Mouse (Mus musculus): ENCODE results near the gene Raver2.

The Raver2 gene

DNA sequence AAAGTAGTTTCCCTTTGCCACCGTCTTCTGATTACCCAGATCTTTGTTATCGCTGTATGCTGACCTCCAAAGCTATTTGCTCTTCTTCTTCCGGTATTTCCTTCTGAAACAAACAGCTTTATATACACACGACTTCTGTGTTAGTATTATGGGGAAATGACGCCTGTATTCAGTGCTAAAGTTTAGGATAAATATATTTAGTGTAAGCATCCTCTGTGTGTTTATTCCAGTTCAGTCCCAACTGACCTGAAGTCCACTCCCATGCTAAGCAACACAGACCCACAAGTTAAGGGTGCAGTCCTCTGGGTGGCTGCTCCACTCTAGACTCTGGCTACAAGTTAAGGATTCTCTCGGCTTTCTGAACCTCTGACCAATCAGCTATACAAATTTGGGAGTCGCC lies 52.2 kb downstream of the Raver2 start:
- DNase-seq, result peak; percentile 64

GRCm38 (mm10) chr4:101135013-101135412 lies 66.2 kb downstream of the Raver2 start:
- DNase-seq, result no peak

GRCm38 (mm10) chr4:101135909-101136308 lies 67.1 kb downstream of the Raver2 start:
- no peak for DNase-seq

GRCm38 (mm10) chr4:101137975-101138374 lies 69.2 kb downstream of the Raver2 start:
- DNase-seq, result no peak

- no peak for DNase-seq
These were observed 73.0 kb downstream of the Raver2 start for GRCm38 (mm10) chr4:101141768-101142167.

DNA sequence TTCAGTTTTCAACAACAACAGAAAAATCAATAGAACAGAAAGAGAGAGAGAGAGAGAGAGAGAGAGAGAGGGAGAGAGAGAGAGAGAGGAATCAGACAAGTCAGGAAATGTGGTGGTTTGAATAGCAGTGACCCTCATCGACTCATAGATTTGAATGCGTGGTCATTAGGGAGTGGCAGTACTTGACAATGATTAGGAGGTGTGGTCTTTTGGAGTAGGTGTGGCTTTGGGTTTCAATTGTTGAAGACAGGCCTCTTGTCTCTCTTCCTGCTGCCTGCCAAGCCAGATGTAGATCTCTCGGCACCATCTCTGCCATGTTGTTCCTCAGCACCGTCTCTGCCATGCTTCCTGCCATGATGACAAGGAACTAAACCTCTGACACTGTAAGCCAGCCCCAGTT lies 75.1 kb downstream of the Raver2 start:
- no peak for DNase-seq

- no peak for DNase-seq
These were observed 75.6 kb downstream of the Raver2 start for GRCm38 (mm10) chr4:101144361-101144760.

GRCm38 (mm10) chr4:101144790-101145189 lies 76.0 kb downstream of the Raver2 start:
- DNase-seq, result no peak

DNA sequence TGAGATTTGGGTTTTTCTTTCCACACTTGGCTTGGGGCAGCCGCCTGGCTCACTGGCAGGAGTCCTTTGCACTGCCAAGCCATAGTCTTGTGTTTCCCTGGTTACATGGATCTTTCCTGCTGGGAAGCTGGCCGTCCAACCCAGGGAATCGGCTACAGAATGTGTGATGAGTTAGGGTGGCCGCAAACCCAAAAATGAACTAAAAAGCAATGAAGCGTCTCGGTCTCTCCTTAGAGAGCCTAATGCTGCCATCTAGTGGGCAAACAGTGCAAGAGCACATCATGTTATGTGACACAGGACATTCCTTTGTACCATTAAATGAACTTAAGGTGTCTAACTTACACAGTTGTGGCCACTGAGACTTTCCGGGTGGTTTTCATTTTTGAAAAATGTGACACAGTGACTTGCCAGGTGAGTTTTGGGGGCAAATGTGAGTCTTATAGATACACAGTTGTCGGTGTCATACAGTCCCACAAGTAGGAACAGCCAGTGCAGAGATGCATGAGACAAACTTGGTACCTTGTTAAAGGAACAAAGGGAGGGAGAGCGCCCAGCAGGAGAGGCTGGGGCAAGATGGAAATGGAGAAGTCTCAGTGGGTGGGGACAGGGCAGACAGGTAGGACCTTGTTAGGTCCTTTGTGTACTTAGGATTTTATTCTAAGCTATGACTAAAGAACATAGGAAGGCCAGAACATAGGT lies 77.4 kb downstream of the Raver2 start:
- DNase-seq, result peak; percentile 84

GRCm38 (mm10) chr4:101146891-101147655 lies 78.3 kb downstream of the Raver2 start:
- no peak for DNase-seq

- DNase-seq, result no peak
These were observed 86.8 kb downstream of the Raver2 start for GRCm38 (mm10) chr4:101155541-101155940.

- no peak for DNase-seq
These were observed 88.7 kb downstream of the Raver2 start for GRCm38 (mm10) chr4:101157476-101157875.

DNA sequence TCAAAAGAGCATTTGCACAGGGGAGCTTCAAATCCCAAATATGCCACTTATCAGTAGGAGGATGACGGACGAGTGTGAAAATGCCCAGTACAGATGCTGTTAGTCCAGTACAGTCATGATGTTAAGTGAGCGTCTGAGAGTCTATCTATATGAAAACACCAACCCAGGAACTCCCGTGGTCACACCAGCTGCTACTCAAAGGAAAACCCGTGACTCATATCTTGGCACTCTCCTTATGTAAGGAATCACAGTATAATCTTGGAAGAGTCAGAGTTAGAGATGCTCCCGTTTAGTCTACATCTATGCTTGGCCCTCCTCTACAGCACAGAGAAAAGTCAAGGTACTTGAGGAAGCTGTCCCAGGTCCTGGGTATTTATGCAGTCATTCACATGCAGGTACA lies 89.5 kb downstream of the Raver2 start:
- no peak for DNase-seq

DNA sequence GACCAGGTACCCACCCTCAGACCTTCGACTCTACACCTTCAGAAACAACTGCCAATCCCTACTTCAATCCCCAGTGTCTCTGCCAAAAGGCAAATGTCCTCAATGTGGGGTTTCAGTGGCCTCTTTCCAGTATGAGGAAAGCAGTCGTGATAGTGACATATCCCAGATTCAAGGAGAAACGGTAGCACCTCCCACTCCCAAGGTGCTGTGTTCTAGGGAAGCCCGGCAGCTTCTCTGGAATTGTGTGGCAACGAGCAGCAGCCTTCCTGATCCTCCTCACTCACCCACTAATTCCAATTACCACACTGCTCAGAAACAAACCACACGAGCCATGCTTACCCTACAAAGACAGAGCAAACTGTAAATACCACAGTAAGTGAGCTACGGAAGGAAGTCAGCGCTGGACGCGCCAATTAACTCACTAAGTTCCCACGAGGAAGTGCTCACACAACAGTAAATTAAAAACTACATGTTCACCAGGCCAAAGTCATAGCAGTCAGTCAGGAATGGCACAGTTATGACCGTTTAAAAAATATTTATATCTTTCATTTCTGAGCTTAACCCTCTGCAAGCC lies 90.5 kb downstream of the Raver2 start:
- no peak for DNase-seq

GRCm38 (mm10) chr4:101160821-101161220 lies 92.0 kb downstream of the Raver2 start:
- DNase-seq, result no peak

DNA sequence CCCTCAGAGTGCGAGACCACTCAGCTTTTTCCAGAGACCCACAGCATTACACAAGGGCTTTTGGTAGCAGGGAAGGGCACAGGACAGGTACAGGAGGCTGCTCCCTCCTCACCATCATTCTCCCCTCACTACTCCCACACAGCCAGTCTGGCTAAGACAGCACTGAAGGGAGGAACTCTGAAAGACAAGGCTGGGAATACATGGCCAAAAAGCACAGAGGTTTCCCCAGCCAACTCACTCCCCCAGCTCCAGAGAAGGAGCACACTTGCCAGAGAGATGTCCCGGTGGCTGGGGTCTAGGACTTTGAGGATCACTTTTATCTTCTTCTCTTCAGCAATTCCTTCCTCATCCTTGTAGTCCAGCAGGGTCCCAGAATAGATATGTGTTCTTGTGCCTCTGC lies 95.4 kb downstream of the Raver2 start:
- no peak for DNase-seq

GRCm38 (mm10) chr4:101164673-101165072 lies 95.9 kb downstream of the Raver2 start:
- no peak for DNase-seq

- no peak for DNase-seq
These were observed 97.0 kb downstream of the Raver2 start for GRCm38 (mm10) chr4:101165776-101166175.

DNA sequence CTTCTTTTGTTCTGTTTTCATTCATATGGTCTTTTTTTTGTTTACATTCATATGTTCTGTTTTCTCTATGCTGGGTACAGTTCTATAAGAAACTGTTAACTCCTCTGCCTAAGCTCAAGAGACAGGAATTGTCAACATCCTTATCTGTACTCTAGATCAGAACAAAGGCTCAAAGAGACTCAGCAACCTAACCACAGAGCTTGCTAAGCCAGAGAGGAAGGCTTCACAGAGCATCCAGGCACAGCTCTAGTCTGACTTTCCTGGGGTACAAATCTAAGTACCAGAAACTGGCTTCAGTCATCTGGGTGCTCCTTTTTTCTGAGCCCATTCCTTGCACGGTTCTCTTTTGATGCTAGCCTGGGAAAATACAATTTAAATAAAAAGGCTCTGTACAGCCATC lies 99.0 kb downstream of the Raver2 start:
- no peak for DNase-seq

- DNase-seq, result peak; percentile 74
These were observed 99.5 kb downstream of the Raver2 start for GRCm38 (mm10) chr4:101168189-101168778.

DNA sequence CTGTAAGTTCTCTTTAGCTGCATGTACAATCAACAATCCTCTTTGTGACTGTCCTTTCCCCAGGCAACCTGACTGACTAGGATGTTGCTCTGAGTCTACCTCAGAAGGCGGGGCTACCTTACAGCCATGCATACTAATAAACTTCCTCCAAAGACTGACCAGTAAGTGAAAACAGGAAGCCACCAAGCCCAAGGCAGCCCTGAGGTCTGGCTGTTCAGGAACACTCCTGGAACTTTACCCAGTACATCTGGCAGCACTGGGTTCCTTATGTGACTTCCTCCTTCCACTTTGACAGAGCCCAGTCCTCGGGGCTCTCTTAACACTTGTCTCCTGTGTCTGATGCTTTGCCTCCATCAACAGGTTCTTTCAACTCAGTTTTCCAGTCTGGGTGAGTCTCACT lies 104.0 kb downstream of the Raver2 start:
- DNase-seq, result peak; percentile 75

DNA sequence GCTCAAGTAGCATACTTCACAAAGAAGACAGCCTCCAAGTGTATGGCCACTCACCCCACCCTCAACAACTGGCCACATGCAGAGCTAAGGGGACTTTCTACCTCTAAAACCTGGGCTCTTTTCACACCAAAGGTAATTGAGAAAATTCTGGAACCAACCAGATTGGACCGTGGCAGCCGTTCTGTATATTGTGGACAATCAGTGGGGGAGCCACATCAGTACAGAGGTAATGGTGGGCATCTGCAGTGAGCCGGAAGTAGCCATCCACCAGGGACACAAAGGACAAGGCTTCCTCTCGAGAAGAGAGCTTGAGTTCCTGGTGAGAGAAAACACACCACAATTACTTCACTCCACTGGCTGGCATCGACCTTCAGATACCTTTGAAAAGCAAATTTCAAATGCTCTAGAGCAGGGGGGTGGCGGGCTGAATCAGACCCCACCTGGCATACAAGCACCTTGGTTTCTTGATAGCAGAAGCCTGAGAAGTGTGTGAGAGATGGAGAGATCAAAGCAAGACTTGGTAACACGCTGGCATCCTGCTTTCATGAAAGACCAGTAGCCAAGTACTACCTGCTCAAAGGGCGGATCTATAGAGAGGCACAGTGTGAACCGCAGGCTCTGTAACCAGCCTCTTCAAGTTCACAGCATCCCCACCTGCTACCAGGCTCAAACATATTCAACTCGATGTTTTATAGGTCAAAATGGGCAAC lies 106.3 kb downstream of the Raver2 start:
- DNase-seq, result no peak

DNA sequence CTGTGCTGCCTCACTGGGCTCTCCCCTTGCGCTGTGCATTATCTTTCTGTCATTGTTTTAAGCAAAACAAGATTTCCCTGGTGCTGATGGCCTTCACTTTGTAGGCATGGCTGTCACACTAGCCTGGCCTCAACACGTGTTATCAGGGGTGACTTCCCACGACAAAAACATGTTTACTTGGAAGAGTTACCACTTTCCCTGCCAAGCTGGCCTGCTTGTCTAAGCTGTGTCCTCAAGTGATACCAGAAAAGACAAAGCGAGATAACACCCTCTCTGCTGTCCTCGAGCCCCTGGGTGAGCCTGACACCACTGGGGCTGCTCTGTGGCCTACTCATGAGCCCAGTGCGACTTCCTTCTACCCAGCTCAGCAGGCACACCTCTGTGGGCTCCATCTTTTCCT lies 107.3 kb downstream of the Raver2 start:
- DNase-seq, result peak; percentile 67

Data from lung, postnatal 36 days (tissue).